ENCODE assay signal across 19 mouse cellular contexts in the genomic region with DNA sequence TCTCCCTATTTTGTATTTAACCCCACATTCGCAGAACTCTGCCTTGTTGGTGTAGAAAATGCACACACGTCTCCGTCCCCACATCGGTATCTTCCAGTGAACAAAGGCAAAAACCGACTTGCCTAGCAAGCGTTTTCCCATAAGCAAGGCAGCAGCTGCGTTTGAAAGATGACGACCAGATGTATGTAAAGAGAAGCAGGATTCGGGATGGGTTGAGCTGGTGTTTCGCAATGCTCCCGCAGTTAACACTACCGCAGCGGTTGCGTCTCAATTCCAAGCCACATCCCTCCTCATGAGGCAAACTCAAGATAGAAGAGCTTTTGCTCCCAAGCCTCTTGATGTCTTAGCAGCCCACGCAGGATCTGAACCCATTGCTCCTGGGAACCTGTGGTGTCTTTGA.
"Had no signal": no experiment of that assay in that cellular context is flagged by ENCODE, and none has a peak within 500 bp of the region (broad histone marks: within the 10 kb centered on the region; RNA-seq: fewer than 3 reads in every experiment).

No protein-coding gene starts in this region.

- H3K36me3 ChIP-seq: lung, embryonic 15.5 days; midbrain, embryonic 10.5 days; midbrain, embryonic 12.5 days; neural tube, embryonic 13.5 days; neural tube, embryonic 15.5 days had no signal

- H3K4me3 ChIP-seq: lung, embryonic 15.5 days; midbrain, embryonic 10.5 days; midbrain, embryonic 12.5 days; myocyte; neural tube, embryonic 13.5 days; neural tube, embryonic 15.5 days had no signal

- H3K27ac ChIP-seq: lung, embryonic 15.5 days; midbrain, embryonic 10.5 days; midbrain, embryonic 12.5 days; neural tube, embryonic 13.5 days; neural tube, embryonic 15.5 days had no signal

- H3K9me3 ChIP-seq: lung, embryonic 15.5 days; midbrain, embryonic 10.5 days; midbrain, embryonic 12.5 days; neural tube, embryonic 13.5 days; neural tube, embryonic 15.5 days had no signal

- H3K27me3 ChIP-seq: lung, embryonic 15.5 days; midbrain, embryonic 12.5 days; neural tube, embryonic 13.5 days; neural tube, embryonic 15.5 days had no signal

- DNase-seq: lung, adult 18-20 months; lung, postnatal 4 days; midbrain, embryonic 14.5 days; retina, postnatal 1 day; right cerebral cortex, adult 18-20 months; right cerebral cortex, postnatal 25 days; right cerebral cortex, postnatal 4 days; spleen, adult 18-20 months; thymus, adult 18-20 months; thymus, postnatal 14 days; thymus, postnatal 36 days had no signal

- H3K4me1 ChIP-seq: midbrain, embryonic 12.5 days; neural tube, embryonic 13.5 days; neural tube, embryonic 15.5 days had no signal

- ATAC-seq: lung, postnatal 0 days; midbrain, embryonic 16.5 days had no signal

- H3K9ac ChIP-seq: lung, embryonic 15.5 days; midbrain, embryonic 12.5 days; neural tube, embryonic 13.5 days; neural tube, embryonic 15.5 days had no signal

- H3K4me2 ChIP-seq: lung, embryonic 15.5 days; midbrain, embryonic 12.5 days; neural tube, embryonic 13.5 days; neural tube, embryonic 15.5 days had no signal
